Mouse (Mus musculus): Measurements from ENCODE around the gene 2310039H08Rik.

DNA sequence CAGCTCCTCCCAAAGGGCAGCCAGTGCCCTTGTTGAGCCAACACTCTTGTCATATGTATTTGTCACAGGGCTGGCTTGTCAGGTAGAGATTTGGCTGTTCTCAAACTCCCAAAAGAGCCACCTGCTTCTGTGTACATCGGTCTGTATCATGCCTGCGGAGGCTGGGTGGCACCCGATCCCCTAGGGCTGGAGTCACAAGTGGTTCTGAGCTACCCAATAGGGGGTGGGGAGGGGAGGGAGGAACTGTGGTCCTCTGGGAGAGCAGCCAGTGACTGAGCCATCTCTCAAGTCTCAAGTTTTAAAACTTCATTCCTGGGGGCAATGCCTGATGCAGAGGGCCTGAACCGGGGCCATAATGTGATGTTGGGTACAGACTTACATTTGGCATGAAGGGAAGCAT lies 24.3 kb downstream of the 2310039H08Rik start:
- TF ChIP-seq EP300 (IDR thresholded peaks at IDR 0.05), result no peak
- no peak for TF ChIP-seq CTCF (IDR thresholded peaks at IDR 0.05)
